15 mouse cellular contexts compared by ENCODE assay signal in genomic region chr2:38205281-38205680, GRCm38 (mm10).
"Had no signal": no experiment of that assay in that cellular context is flagged by ENCODE, and none has a peak within 500 bp of the region (broad histone marks: within the 10 kb centered on the region; RNA-seq: fewer than 3 reads in every experiment).

No protein-coding gene starts in this region.

- H3K27me3 ChIP-seq: kidney, embryonic 15.5 days; limb, embryonic 12.5 days; limb, embryonic 15.5 days had no signal

- H3K4me1 ChIP-seq: kidney, embryonic 15.5 days; limb, embryonic 15.5 days; midbrain, embryonic 12.5 days had no signal

- H3K9ac ChIP-seq: kidney, embryonic 15.5 days; limb, embryonic 12.5 days; limb, embryonic 15.5 days; liver, embryonic 14.5 days; liver, postnatal 0 days; lung, embryonic 14.5 days; midbrain, embryonic 12.5 days had no signal

- DNase-seq: kidney, adult 18-20 months; kidney, postnatal 10 days; layer of hippocampus, postnatal 36 days; left cerebral cortex, postnatal 4 days; liver, postnatal 0 days; lung, embryonic 14.5 days; thymus, adult 2 months had no signal

- H3K9me3 ChIP-seq: kidney, embryonic 15.5 days; limb, embryonic 15.5 days; midbrain, embryonic 12.5 days had no signal

- H3K36me3 ChIP-seq: kidney, embryonic 15.5 days; limb, embryonic 15.5 days; midbrain, embryonic 12.5 days had no signal

- H3K4me3 ChIP-seq: kidney, embryonic 15.5 days; limb, embryonic 12.5 days; limb, embryonic 15.5 days; midbrain, embryonic 12.5 days; myocyte had no signal

- H3K27ac ChIP-seq: kidney, embryonic 15.5 days; limb, embryonic 12.5 days; limb, embryonic 15.5 days; liver, embryonic 14.5 days; macrophage; midbrain, embryonic 12.5 days; stomach, postnatal 0 days had no signal
